Mouse (Mus musculus) heart, embryonic 15.5 days (tissue): Measurements from ENCODE around the gene Csnk1e. TPM values are rescaled to one million over a fixed set of nuclear protein-coding genes. Genes with fewer than 3 reads are reported as not detected.

ENCODE experiments used
- ATAC-seq: fragments of 200-750 bp; cut with Nextera tagmentation; replicated peaks from 2 replicates; pipeline ENCODE4 v1.8.0; 2017; ENCODE audit warnings: low read depth, moderate TSS enrichment; ENCODE audit not compliant: insufficient number of reproducible peaks, insufficient read depth, low FRiP score
- H3K27ac ChIP-seq: fragments of 300-500 bp; sonication (generic); 2 replicates; pipeline ENCODE4 v1.5.1; 2015; ENCODE audit warnings: mild to moderate bottlenecking, inconsistent platforms
- H3K27me3 ChIP-seq: fragments of 300-500 bp; sonication (generic); 2 replicates; pipeline ENCODE4 v1.6.1; 2015; ENCODE audit warnings: inconsistent platforms
- H3K36me3 ChIP-seq: fragments of 300-500 bp; sonication (generic); 2 replicates; pipeline ENCODE4 v1.6.1; 2015; ENCODE audit warnings: mild to moderate bottlenecking, inconsistent platforms
- H3K4me1 ChIP-seq: fragments of 300-500 bp; sonication (generic); replicated peaks from 2 replicates; pipeline ENCODE4 v1.6.1; 2015; ENCODE audit warnings: inconsistent platforms
- H3K4me2 ChIP-seq: fragments of 300-500 bp; sonication (generic); 2 replicates; pipeline ENCODE4 v1.6.1; 2015; ENCODE audit warnings: inconsistent platforms, mild to moderate bottlenecking, moderate library complexity
- H3K4me3 ChIP-seq: fragments of 300-500 bp; sonication (generic); 2 replicates; pipeline ENCODE4 v1.5.1; 2015; ENCODE audit warnings: mild to moderate bottlenecking, inconsistent platforms
- H3K9ac ChIP-seq: fragments of 300-500 bp; sonication (generic); 2 replicates; pipeline ENCODE4 v1.6.1; 2015; ENCODE audit warnings: mild to moderate bottlenecking, inconsistent platforms
- H3K9me3 ChIP-seq: fragments of 300-500 bp; sonication (generic); replicated peaks from 2 replicates; pipeline ENCODE4 v1.6.1; 2016; ENCODE audit warnings: inconsistent platforms
- WGBS: fragments of 180-500 bp; shearing (Covaris S2); methylation state at CpG from one replicate; pipeline ENCODE4 v1.1.7; 2015; ENCODE audit warnings: mixed read lengths; 5-methylcytosine and 5-hydroxymethylcytosine counted together
- polyA plus RNA-seq: library from polyadenylated mRNA; unstranded; fragments of >200 nt; fragmentation: Nextera tagmentation; extraction: Ambion mirVana; gene quantifications from 2 replicates; pipeline ENCODE4 v1.2.1, GENCODE M21; 2015

The Csnk1e gene
- polyA plus RNA-seq: 74.9 and 81.9 TPM in 2 replicates

GRCm38 (mm10) chr15:79455106-79455810 is at the start of gene Csnk1e:
Csnk1e (minus strand) TSS chr15:79455566.
- Histone ChIP-seq H3K4me1 (peaks cover 19% of the 10 kb centered on the region), H3K9ac (peak within 1 kb of the TSS; percentile 43; the same call in 1 of the 2 replicates), H3K27me3 (no peaks in the 10 kb centered on the region), H3K4me2 (peak within 1 kb of the TSS; percentile 79), H3K27ac (peak within 1 kb of the TSS; percentile 55; the same call in 1 of the 2 replicates), H3K4me3 (peak within 1 kb of the TSS; percentile 42), H3K9me3 (no peaks in the 10 kb centered on the region), H3K36me3 (no peaks in the 10 kb centered on the region)
- WGBS: 3% methylated on average over 24 of the region's 24 CpGs
- ATAC-seq: peak; percentile 89

DNA sequence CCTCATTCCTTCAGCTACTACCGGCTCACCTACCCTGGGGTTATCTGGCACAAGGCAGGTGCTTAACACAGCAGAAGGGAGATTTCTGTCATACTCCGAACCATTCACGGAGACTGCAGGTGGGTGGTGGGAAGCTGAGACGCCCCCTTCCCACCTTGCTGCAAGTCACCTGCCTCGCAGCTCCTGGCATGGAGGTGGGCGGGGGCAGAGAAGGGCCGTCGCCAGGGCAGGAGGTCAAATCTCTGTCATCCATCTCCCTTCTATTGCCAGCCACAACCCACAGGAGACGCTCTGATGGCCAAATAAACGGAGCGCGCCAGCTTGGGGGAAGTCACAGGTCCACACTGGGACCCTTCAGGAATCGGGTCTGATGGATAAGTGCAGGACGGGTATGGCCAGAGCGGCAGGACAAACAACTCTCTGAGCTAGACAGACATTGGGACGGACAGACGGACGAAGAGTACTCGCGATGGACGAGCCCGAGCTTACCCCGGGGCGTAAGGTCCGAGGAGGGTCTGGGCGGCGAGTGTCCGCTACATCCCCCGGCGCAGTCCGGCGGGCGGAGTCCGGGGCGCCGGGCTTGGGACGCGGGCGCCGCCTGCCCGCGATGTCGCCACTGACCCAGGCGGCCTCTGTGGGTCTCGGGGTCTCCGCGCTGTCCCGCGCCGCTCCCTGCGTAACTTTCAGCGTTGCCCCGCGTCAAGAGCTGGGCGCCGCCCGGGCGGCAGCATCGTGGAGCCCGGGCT is 49.5 kb upstream of the Csnk1e start, which contains the start of gene Kcnj4:
TSS of gene Kcnj4 (minus strand) at position 535 of the 746 bp plus-strand sequence.
- 2% methylated on average over 59 of the region's 60 CpGs for whole genome bisulfite sequencing
- ATAC-seq: 0 out of 2 replicates have a peak, but pooled peaks have one; percentile 9
- peaks cover 84% of the 10 kb centered on the region for H3K27me3 ChIP-seq

DNA sequence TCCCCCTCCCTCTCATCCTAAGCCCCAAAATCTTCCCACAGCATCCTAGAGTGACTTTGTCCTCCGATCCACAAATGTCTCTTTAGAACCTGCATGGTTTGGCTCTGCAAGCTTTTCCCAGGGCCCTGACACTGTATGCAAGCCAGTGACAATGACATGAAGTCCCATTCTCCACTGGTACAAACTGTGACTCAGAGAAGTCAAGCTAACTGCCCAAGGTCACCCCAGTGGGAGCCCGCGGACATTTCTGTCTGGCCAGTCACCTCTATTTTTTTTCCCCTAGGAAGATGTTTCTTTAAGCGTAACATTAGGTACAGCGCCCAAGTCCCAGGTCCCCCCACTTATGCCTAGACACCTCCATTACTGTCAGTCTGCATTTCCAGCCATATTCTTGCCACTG is 48.1 kb upstream of the Csnk1e start:
- Histone ChIP-seq H3K4me1 (peaks cover 49% of the 10 kb centered on the region), H3K4me2 (no peak overlapping the region)

More for the DNA sequence above, 49.5 kb upstream of the Csnk1e start, which contains the start of gene Kcnj4:
- peaks cover 46% of the 10 kb centered on the region for H3K4me1 ChIP-seq
- peak within 1 kb of the TSS; percentile 96 for H3K4me2 ChIP-seq
- H3K9ac ChIP-seq: peak within 1 kb of the TSS; percentile 67
- no peak within 1 kb of the TSS for H3K27ac ChIP-seq
- H3K36me3 ChIP-seq: no peaks in the 10 kb centered on the region
- no peaks in the 10 kb centered on the region for H3K9me3 ChIP-seq
- H3K4me3 ChIP-seq: peak within 1 kb of the TSS; percentile 63

DNA sequence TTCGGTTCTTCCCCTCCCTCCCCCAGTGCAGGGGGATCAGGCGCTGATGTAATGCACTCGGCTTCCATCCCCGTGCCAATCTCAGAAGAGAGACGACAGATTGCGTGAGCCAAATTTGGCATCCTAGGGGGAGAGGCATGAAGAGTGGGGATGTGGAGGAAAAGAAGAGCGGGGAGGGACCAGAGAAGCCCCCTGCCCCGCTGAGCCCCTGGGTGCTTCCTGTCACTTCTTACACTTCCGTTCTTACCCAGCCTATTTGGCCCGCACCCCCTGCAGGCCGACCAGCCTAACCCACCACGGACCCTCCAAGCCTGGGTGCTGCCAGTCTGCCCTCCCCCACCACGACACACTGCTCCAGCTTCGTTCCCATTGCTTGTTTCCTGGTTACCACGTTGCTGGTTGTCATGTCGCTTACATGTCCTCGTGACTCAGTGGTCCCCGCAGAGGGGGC is 47.5 kb upstream of the Csnk1e start:
- H3K9ac ChIP-seq: no peak overlapping the region
- ATAC-seq: no peak
- H3K9me3 ChIP-seq: no peaks in the 10 kb centered on the region
- H3K27me3 ChIP-seq: peaks cover 81% of the 10 kb centered on the region
- H3K36me3 ChIP-seq: no peaks in the 10 kb centered on the region
- 18% methylated on average over 17 of the region's 18 CpGs for WGBS
- H3K4me1 ChIP-seq: peaks cover 55% of the 10 kb centered on the region
- H3K27ac ChIP-seq: no peak overlapping the region
- no peak overlapping the region for H3K4me3 ChIP-seq
- H3K4me2 ChIP-seq: peak overlapping the region; percentile 44

More for the DNA sequence above, 48.1 kb upstream of the Csnk1e start:
- Histone ChIP-seq H3K27me3 (peaks cover 81% of the 10 kb centered on the region), H3K9ac (no peak overlapping the region), H3K27ac (no peak overlapping the region), H3K36me3 (no peaks in the 10 kb centered on the region), H3K4me3 (no peak overlapping the region), H3K9me3 (no peaks in the 10 kb centered on the region)
- 72% methylated on average over 5 of the region's 5 CpGs for WGBS
- ATAC-seq: no peak

GRCm38 (mm10) chr15:79500110-79500509 is 44.7 kb upstream of the Csnk1e start:
- Histone ChIP-seq H3K4me1 (peaks cover 42% of the 10 kb centered on the region), H3K36me3 (no peaks in the 10 kb centered on the region), H3K9ac (no peak overlapping the region), H3K9me3 (no peaks in the 10 kb centered on the region), H3K4me3 (no peak overlapping the region), H3K27ac (0 out of 2 replicates have a peak overlapping the region, but pooled peaks have one; percentile 20), H3K4me2 (0 out of 2 replicates have a peak overlapping the region, but pooled peaks have one; percentile 23), H3K27me3 (peaks cover 55% of the 10 kb centered on the region)
- ATAC-seq: no peak; the same call in 1 of the 2 replicates
- 52% methylated on average over 17 of the region's 17 CpGs for WGBS

DNA sequence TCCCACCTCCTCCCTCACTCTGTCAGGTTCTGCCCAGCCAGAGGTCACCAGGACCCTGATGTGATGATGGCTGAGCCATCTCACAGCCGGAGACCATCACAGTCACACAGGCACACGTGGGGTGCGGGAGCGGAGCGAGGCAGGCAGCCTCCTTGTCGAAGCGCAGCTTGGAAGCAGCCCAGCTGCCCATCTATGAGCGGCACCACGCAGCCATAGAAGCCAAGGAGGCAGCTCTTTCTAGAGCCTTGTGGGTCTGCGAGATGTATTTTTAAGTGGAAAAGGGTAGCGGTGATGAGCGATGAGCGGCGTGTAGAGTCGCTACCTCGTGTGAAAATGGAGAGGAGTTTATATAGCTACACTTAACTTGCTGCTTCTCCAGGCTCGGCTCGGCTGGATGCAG is 38.2 kb upstream of the Csnk1e start:
- no peak for ATAC-seq
- peak overlapping the region; percentile 19; the same call in 1 of the 2 replicates for H3K4me2 ChIP-seq
- no peak overlapping the region for H3K9ac ChIP-seq
- 32% methylated on average over 18 of the region's 18 CpGs for WGBS
- H3K4me1 ChIP-seq: peaks cover 9% of the 10 kb centered on the region
- H3K4me3 ChIP-seq: no peak overlapping the region
- H3K27me3 ChIP-seq: peaks cover 47% of the 10 kb centered on the region
- no peaks in the 10 kb centered on the region for H3K9me3 ChIP-seq
- no peaks in the 10 kb centered on the region for H3K36me3 ChIP-seq
- no peak overlapping the region for H3K27ac ChIP-seq

GRCm38 (mm10) chr15:79489463-79489862 is 34.1 kb upstream of the Csnk1e start:
- WGBS: 57% methylated on average over 11 of the region's 11 CpGs
- no peak overlapping the region for H3K4me3 ChIP-seq
- no peak for ATAC-seq

GRCm38 (mm10) chr15:79481181-79481688 is 25.9 kb upstream of the Csnk1e start:
- no peak overlapping the region for H3K27ac ChIP-seq
- no peak overlapping the region for H3K4me2 ChIP-seq
- H3K9ac ChIP-seq: no peak overlapping the region
- H3K4me3 ChIP-seq: no peak overlapping the region
- H3K9me3 ChIP-seq: no peaks in the 10 kb centered on the region
- peaks cover 17% of the 10 kb centered on the region for H3K4me1 ChIP-seq
- H3K27me3 ChIP-seq: peaks cover 34% of the 10 kb centered on the region
- no peak for ATAC-seq
- 20% methylated on average over 15 of the region's 15 CpGs for WGBS
- no peaks in the 10 kb centered on the region for H3K36me3 ChIP-seq

More at GRCm38 (mm10) chr15:79489463-79489862, 34.1 kb upstream of the Csnk1e start:
- Histone ChIP-seq H3K27me3 (peaks cover 37% of the 10 kb centered on the region), H3K4me2 (no peak overlapping the region), H3K4me1 (peaks cover 3% of the 10 kb centered on the region), H3K36me3 (no peaks in the 10 kb centered on the region), H3K9me3 (no peaks in the 10 kb centered on the region), H3K9ac (no peak overlapping the region), H3K27ac (no peak overlapping the region)

DNA sequence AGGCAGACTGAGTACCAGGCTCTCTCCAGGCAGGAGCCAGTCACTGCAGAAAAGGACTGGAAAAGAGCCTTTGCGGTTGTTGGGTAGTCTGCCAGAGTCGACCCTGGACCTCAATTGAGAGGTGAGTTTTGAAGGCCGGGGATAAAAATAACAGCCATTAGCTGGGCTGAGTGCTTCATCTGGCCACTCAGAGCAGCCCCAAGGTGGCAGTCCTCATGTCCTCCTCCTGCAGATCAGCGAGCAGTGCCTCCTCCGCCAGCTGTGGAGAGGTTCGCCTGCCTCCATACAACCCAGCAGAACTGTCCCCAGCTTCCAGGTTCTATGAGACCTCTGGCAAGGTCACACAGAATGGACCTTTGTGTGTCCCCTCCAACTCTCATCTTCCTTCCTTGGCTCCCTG is 21.9 kb upstream of the Csnk1e start:
- peak overlapping the region; percentile 68 for H3K27ac ChIP-seq
- no peaks in the 10 kb centered on the region for H3K36me3 ChIP-seq
- H3K4me2 ChIP-seq: peak overlapping the region; percentile 16; the same call in 1 of the 2 replicates
- no peak overlapping the region for H3K9ac ChIP-seq
- H3K4me1 ChIP-seq: peaks cover 15% of the 10 kb centered on the region
- H3K9me3 ChIP-seq: no peaks in the 10 kb centered on the region
- ATAC-seq: no peak
- WGBS: 24% methylated on average over 6 of the region's 6 CpGs
- no peak overlapping the region for H3K4me3 ChIP-seq
- H3K27me3 ChIP-seq: peaks cover 30% of the 10 kb centered on the region

DNA sequence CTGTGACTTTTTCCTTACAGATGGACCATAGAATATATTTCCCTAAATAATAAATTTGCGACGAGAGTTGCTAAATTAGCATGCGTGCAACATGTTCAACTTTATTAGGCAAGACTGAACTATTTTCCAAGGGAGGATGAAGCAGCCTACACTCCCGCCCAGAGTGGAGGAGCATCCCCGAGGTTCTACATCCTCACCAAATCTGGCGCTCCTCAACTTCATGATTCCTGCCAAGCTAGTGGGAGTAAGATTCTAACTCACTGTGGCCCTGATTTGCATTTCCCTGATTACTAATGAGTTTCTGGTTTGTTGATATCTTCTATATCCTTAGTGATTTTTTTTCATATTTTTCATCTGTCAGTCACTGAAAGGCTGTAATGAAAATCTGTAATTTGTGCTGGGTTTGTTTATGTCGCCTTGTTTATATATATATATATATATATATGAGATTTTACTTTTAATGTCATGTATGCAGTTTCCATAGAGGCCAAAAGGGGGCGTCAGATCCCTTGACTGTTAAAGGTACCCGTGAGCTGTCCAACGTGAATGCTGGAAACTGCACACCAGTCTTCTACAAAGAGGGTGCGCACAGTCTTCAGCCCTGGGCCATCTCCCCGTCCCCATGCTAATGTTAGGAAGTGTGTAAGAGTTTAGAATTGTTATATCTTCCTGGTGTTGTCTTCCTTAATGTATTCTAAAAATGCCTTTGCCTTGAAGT is 18.4 kb upstream of the Csnk1e start:
- H3K9me3 ChIP-seq: no peaks in the 10 kb centered on the region
- no peak overlapping the region for H3K4me3 ChIP-seq
- no peak overlapping the region for H3K27ac ChIP-seq
- H3K27me3 ChIP-seq: no peaks in the 10 kb centered on the region
- H3K4me1 ChIP-seq: peaks cover 21% of the 10 kb centered on the region
- no peak overlapping the region for H3K9ac ChIP-seq
- 49% methylated on average over 12 of the region's 12 CpGs for WGBS
- H3K4me2 ChIP-seq: no peak overlapping the region
- no peak for ATAC-seq
- H3K36me3 ChIP-seq: no peaks in the 10 kb centered on the region
